Mouse (Mus musculus): ENCODE data around the gene Gm2030. TPM values are rescaled to one million over a fixed set of nuclear protein-coding genes. Genes with fewer than 3 reads are reported as not detected.
"Not testable (repeated sequence)": the region's sequence is repeated elsewhere in the genome, so short reads cannot be mapped to it uniquely, and the experiment has no call there.

Gm2030 gene
- total RNA-seq (2015) (not detected in 2 replicates), total RNA-seq (2017) (not detected in 2 replicates)

DNA sequence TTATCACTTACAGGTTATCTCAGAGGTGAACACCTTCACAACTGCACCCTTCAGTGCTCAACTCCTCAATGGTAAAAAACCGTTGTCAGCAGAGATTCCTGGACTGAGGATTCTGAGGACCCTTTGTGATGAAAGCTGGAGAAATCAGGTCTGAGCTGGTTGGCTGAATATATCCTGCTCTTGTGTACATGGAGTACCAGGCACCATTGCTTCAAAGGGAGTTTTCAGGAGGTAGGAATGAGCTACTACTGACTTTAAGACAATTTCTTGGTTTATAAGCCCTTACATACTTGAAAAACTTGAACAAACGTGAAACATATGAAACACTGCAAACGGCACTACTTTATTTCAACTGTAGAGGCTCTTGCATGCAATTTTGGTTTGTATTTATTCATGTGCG lies at the start of gene Gm2030:
TSS of gene Gm2030 (minus strand) at position 101 of the 400 bp plus-strand sequence.
- ATAC-seq (ENCODE audit: poor library complexity, severe bottlenecking) = not testable (repeated sequence)

Other genes with a start within 250 kb of the Gm2030 start
- gene Gm2012, start 78.7 kb downstream of the Gm2030 start, total RNA-seq (2015) = not detected in 2 replicates
- not detected in 2 replicates for gene Gm2012, start 78.7 kb downstream of the Gm2030 start, total RNA-seq (2017)
- gene Slx, start 235.5 kb upstream of the Gm2030 start, total RNA-seq (2015) = not detected in 2 replicates
- gene Slx, start 235.5 kb upstream of the Gm2030 start, total RNA-seq (2017) = not detected in 2 replicates

Measured in megakaryocyte, adult 5-6 weeks (primary cell).